Mouse (Mus musculus) heart, adult 2 months (tissue): ENCODE results near the gene Bicd1. TPM values are rescaled to one million over a fixed set of nuclear protein-coding genes. Genes with fewer than 3 reads are reported as not detected.
"Not testable (repeated sequence)": the region's sequence is repeated elsewhere in the genome, so short reads cannot be mapped to it uniquely, and the experiment has no call there.

Source experiments
- DNase-seq, 2 experiments: peaks; one replicate each; pipeline ENCODE4 v3.0.0; 2021
- H3K27ac ChIP-seq: fragments of 200-600 bp; 2 replicates; pipeline ENCODE4 v1.8.1; 2022
- H3K27me3 ChIP-seq: fragments of 200-500 bp; 2 replicates; pipeline ENCODE4 v1.6.1; 2012; ENCODE audit warnings: mild to moderate bottlenecking, low read length, inconsistent platforms, mixed read lengths; ENCODE audit not compliant: control insufficient read depth, insufficient read depth
- H3K36me3 ChIP-seq: fragments of 200-500 bp; 2 replicates; pipeline ENCODE4 v1.6.1; 2012; ENCODE audit warnings: low read length, inconsistent platforms; ENCODE audit not compliant: control insufficient read depth, insufficient read depth
- H3K4me1 ChIP-seq: fragments of 200-500 bp; 2 replicates; pipeline ENCODE4 v1.6.1; 2011; ENCODE audit warnings: low read length; ENCODE audit not compliant: control insufficient read depth, insufficient read depth
- H3K4me3 ChIP-seq: fragments of 200-600 bp; 2 replicates; pipeline ENCODE4 v1.8.1; 2022
- H3K79me2 ChIP-seq: fragments of 200-500 bp; replicated peaks from 2 replicates; pipeline ENCODE4 v1.6.1; 2012; ENCODE audit warnings: mild to moderate bottlenecking, inconsistent platforms, low read length, moderate library complexity, mixed read lengths; ENCODE audit not compliant: control insufficient read depth, insufficient read depth
- H3K9ac ChIP-seq: fragments of 200-500 bp; 2 replicates; pipeline ENCODE4 v1.6.1; 2012; ENCODE audit warnings: low read depth, mild to moderate bottlenecking, control low read depth, inconsistent platforms, low read length, mixed read lengths
- CTCF ChIP-seq: fragments of 200-600 bp; IDR thresholded peaks from 2 replicates; pipeline ENCODE4 v1.8.1; 2022; ENCODE audit warnings: antibody characterized with exemption, mild to moderate bottlenecking, moderate library complexity
- EP300 ChIP-seq: fragments of 200-500 bp; IDR thresholded peaks from 2 replicates; pipeline ENCODE4 v1.6.1; 2011; ENCODE audit warnings: low read depth, low read length, control low read depth; ENCODE audit not compliant: insufficient read depth
- POLR2A ChIP-seq: fragments of 200-500 bp; IDR thresholded peaks from 2 replicates; pipeline ENCODE4 v1.6.1; 2011; ENCODE audit warnings: mild to moderate bottlenecking, low read depth, low read length, control low read depth; ENCODE audit not compliant: insufficient read depth
- WGBS: fragments of 180-500 bp; shearing (Covaris S2); methylation state at CpG from one replicate; pipeline ENCODE4 v1.1.7; 2018; 5-methylcytosine and 5-hydroxymethylcytosine counted together
- intact Hi-C: fragments of 180-260 bp; cut with DNase I; formaldehyde crosslinking; loops from one replicate; pipeline ENCODE4 v1.15.1; 2025
- polyA plus RNA-seq: library from polyadenylated mRNA; depleted of rRNA; stranded (reverse); fragments of >200 nt; gene quantifications from 2 replicates; pipeline ENCODE4 v1.2.3, GENCODE M21; 2012
- total RNA-seq, 2 experiments: library from RNA; stranded (reverse); gene quantifications; 2 replicates each; pipeline ENCODE4 v1.2.3; 2021

Bicd1 gene
- total and polyA plus RNA-seq, 3 experiments: 1.6 to 4.5 (median 2.9) TPM

DNA sequence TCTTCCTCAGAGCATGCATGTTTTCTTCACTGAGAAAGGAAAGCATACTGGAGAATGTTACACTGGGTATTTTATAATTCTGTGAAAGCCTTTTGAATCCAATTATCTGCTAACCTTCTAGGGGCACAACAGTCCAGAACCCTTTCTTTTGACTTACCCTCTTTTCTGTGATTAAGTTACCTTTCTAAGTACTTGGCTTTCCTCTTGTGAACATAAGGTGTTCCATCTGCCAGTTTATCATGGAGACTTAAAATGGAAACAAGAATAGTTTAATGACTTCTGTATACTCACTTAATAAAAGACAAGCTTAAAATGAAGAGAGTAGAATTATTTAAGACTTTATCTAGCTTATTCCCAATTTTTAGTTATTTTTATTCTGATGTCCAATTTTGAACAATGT is 16.1 kb downstream of the Bicd1 start:
- Histone ChIP-seq H3K27ac (no peak overlapping the region), H3K4me3 (no peak overlapping the region), H3K9ac (no peak overlapping the region), H3K79me2 (no peaks in the 10 kb centered on the region), H3K27me3 (no peaks in the 10 kb centered on the region), H3K36me3 (no peaks in the 10 kb centered on the region), H3K4me1 (no peaks in the 10 kb centered on the region)
- no peak for DNase-seq
- TF ChIP-seq EP300: no peak
- TF ChIP-seq POLR2A: no peak
- TF ChIP-seq CTCF: no peak
- intact Hi-C loops: no loop called here

DNA sequence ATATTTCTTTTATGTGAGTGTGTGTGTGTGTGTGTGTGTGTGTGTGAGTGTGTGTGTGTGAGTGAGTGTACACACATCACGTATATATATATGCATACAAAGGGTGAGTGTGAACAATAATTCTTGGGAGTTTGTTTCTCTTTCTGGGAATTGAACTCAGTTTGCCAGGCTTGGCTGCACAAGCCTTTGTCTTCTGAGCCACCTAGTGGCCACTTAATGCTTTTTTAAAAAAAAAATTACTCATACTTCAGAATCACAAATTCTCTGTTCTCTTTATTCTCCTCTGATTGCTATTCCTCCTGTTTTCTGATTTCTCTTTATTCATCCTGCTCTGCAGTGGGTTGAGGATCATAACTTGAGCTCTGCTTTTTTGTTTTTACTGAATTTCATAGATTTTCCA is 30.5 kb downstream of the Bicd1 start:
- Histone ChIP-seq H3K4me1 (no peaks in the 10 kb centered on the region), H3K9ac (no peak overlapping the region), H3K27me3 (no peaks in the 10 kb centered on the region), H3K36me3 (no peaks in the 10 kb centered on the region), H3K27ac (no peak overlapping the region), H3K4me3 (no peak overlapping the region), H3K79me2 (no peaks in the 10 kb centered on the region)
- intact Hi-C loops: no loop called here
- TF ChIP-seq POLR2A (no peak), CTCF (peak; percentile 53)
- WGBS: 80% methylated on average over 1 of the region's 1 CpGs
- no peak for DNase-seq

DNA sequence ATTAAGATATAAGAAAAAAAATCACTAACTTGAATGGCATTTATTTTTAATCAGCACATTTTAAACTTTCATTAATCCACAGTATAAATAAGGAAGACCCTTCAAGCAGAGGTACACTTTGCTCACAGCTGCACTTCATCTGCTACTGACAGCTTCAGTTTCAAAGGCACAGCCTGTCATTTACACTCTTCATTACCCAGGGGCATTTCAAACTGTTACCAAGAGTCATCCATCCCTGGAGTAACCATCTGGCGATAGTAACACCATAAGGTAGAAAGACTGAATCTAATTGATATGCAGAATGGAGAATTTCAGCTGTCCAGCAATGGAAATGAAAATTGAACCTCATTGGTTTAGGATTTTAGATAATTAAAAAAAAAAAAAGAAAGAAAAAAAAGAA is 34.2 kb downstream of the Bicd1 start:
- intact Hi-C loops: no loop called here
- no peak overlapping the region for H3K9ac ChIP-seq
- no peaks in the 10 kb centered on the region for H3K27me3 ChIP-seq
- H3K27ac ChIP-seq: no peak overlapping the region
- no peak overlapping the region for H3K4me3 ChIP-seq
- 77% methylated on average over 1 of the region's 1 CpGs for WGBS
- H3K36me3 ChIP-seq: no peaks in the 10 kb centered on the region
- no peak for DNase-seq
- H3K79me2 ChIP-seq: no peaks in the 10 kb centered on the region
- TF ChIP-seq POLR2A: no peak
- no peak for TF ChIP-seq CTCF
- TF ChIP-seq EP300: no peak
- no peaks in the 10 kb centered on the region for H3K4me1 ChIP-seq

DNA sequence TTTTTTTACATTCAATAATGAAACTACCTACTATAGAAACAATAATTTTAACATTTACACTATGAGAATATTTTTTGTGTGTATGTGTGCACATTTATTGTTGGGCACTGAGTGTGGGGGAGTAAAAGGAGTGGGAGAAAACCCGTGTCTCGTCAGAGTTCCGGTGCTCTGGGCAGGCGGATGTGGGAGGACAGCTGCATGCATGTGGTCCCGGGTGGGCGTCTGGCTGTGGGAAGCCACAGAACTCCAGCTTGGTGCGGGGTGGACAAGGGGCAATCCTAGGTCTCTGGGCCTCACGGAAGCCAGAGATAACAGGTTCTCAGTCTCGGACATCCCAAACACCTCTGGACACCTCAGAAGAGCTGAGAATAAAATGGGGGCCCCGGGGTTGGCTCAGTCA is 37.2 kb downstream of the Bicd1 start:
- no peak for TF ChIP-seq POLR2A
- TF ChIP-seq CTCF: no peak
- no peak for TF ChIP-seq EP300
- Histone ChIP-seq H3K4me3 (no peak overlapping the region), H3K9ac (no peak overlapping the region), H3K4me1 (no peaks in the 10 kb centered on the region), H3K27ac (no peak overlapping the region), H3K36me3 (no peaks in the 10 kb centered on the region), H3K27me3 (no peaks in the 10 kb centered on the region), H3K79me2 (no peaks in the 10 kb centered on the region)
- intact Hi-C loops: no loop called here
- no peak for DNase-seq
- WGBS: 66% methylated on average over 10 of the region's 10 CpGs

DNA sequence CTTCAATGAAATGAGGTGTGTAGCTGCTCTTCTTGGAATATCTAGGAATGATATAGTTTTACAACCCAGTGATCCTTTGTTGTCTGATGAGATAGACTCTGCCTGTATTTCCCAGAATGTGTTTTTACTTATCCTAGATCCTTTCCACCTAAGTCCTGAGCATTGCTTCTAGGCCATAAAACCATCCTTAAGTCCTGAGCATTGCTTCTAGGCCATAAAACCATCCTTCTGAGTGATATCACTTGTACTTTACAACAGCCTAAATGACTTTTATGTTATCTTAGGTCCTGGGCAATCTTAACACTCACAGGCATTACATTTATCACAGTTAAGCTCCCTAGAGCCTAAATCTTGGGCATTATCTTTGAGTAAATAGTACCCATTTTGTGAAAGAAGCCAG is 48.6 kb downstream of the Bicd1 start:
- H3K36me3 ChIP-seq: no peaks in the 10 kb centered on the region
- no peak for DNase-seq
- H3K9ac ChIP-seq: no peak overlapping the region
- no peaks in the 10 kb centered on the region for H3K79me2 ChIP-seq
- H3K27ac ChIP-seq: no peak overlapping the region
- no peak for TF ChIP-seq POLR2A
- TF ChIP-seq EP300: no peak
- no peak for TF ChIP-seq CTCF
- intact Hi-C loops: no loop called here
- no peak overlapping the region for H3K4me3 ChIP-seq
- no peaks in the 10 kb centered on the region for H3K27me3 ChIP-seq
- no peaks in the 10 kb centered on the region for H3K4me1 ChIP-seq

DNA sequence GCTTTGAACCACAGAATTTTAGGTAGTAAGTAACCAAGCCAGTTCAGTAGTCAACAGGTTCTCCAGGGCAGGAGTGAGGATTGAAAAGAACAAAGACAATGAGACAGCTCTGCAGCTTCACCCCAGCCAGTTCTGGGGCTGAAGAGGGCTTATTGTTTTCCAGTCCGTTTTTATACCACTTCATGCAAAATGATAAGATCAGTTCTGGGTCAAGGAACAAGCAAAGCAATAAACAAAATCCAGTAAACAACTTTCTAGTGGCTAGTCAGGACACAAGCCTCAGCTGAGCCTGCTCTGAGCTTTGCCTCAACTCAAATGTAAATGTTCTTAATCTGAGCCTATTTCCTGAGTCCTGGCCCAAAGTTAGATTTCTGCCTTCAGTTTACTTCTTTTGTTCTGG is 52.3 kb downstream of the Bicd1 start:
- H3K36me3 ChIP-seq: no peaks in the 10 kb centered on the region
- 12% methylated on average over 1 of the region's 1 CpGs for WGBS
- H3K27me3 ChIP-seq: no peaks in the 10 kb centered on the region
- no peaks in the 10 kb centered on the region for H3K4me1 ChIP-seq
- no peaks in the 10 kb centered on the region for H3K79me2 ChIP-seq
- intact Hi-C loops: no loop called here
- no peak overlapping the region for H3K27ac ChIP-seq
- no peak for DNase-seq
- TF ChIP-seq POLR2A (no peak), EP300 (no peak), CTCF (no peak)
- no peak overlapping the region for H3K4me3 ChIP-seq
- H3K9ac ChIP-seq: no peak overlapping the region

DNA sequence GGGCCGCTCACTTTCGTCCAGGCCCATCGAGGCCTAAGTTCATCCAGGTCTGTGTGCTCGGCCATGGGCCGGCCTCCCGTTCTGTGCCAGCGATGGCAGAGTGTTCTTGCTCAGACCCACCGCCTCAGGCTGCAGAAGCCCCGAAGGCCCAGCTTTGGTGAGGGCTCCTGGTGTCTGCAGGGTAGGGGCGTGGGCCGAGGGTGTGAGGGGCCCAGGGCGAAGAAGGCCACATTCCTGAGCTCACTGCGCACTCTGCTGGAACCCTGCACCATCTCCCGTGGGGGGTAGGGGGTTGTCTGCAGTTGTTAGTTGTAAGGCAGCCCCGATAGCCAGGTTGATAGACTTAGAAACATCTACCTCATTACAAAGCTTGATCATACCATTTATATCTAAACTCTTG is 62.8 kb downstream of the Bicd1 start:
- H3K9ac ChIP-seq: no peak overlapping the region
- 79% methylated on average over 15 of the region's 15 CpGs for WGBS
- H3K27ac ChIP-seq: no peak overlapping the region

DNA sequence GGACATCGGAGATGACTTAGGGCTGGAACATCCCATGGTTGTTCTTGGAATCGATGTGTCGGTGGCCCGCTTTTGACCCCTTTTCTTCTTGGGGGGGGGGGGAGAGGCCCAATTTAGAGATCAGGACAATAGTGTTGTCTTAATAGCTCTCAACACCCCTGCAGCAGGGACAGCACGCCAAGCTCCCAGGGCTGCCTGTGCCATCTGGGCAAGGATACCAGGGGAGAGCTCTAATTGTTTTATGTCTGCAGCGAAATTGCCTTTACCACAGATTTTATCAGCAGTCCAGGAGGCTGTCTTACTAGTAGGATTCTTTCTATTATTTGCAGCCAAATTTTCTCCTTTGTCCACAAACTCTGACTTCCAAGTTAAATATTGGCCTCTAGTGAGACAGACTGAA is 63.8 kb downstream of the Bicd1 start:
- H3K9ac ChIP-seq, H3K79me2 ChIP-seq, H3K4me1 ChIP-seq, H3K27me3 ChIP-seq, H3K4me3 ChIP-seq, H3K36me3 ChIP-seq, DNase-seq, H3K27ac ChIP-seq, intact Hi-C loops: not testable (repeated sequence)
- 82% methylated on average over 6 of the region's 6 CpGs for WGBS

More for the DNA sequence above, 62.8 kb downstream of the Bicd1 start:
- intact Hi-C loops: no loop called here
- Histone ChIP-seq H3K4me1 (no peaks in the 10 kb centered on the region), H3K36me3 (no peaks in the 10 kb centered on the region), H3K27me3 (no peaks in the 10 kb centered on the region), H3K79me2 (no peaks in the 10 kb centered on the region), H3K4me3 (no peak overlapping the region)
- DNase-seq: no peak
- TF ChIP-seq EP300: no peak

DNA sequence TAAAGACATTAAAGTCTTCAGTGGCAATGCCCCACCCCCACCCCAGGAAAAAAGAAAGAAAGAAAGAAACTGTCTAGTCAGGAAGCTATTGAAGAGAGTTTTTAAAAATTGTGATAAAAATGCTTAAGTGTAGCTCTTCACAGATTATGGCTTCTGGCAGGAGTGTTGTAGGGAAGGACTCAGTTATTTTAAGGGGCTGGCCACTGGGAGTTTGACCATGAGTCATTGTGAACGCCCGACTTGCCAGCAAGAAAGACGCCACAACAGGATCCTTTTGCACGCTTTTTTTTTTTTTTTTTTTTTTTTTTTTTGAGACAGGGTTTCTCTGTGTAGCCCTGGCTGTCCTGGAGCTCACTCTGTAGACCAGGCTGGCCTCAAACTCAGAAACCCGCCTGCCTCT is 73.2 kb downstream of the Bicd1 start:
- intact Hi-C loops, H3K4me1 ChIP-seq, H3K27ac ChIP-seq, H3K27me3 ChIP-seq, H3K79me2 ChIP-seq, DNase-seq, H3K4me3 ChIP-seq, H3K36me3 ChIP-seq, H3K9ac ChIP-seq: not testable (repeated sequence)
- WGBS: 87% methylated on average over 5 of the region's 5 CpGs
